Mouse (Mus musculus): Measurements from ENCODE around the gene Gm9803.

Gm9803 gene

GRCm38 (mm10) chr10:43523931-43524330 lies at the start of gene Gm9803:
Gm9803 (plus strand) TSS chr10:43524084.
- CTCF ChIA-PET, result interaction anchor here (0.6 to 0.7 kb wide), 2 partner anchors 618 to 1705 kb away, joined by 4 to 12 read pairs; no protein-coding TSS in a partner anchor

DNA sequence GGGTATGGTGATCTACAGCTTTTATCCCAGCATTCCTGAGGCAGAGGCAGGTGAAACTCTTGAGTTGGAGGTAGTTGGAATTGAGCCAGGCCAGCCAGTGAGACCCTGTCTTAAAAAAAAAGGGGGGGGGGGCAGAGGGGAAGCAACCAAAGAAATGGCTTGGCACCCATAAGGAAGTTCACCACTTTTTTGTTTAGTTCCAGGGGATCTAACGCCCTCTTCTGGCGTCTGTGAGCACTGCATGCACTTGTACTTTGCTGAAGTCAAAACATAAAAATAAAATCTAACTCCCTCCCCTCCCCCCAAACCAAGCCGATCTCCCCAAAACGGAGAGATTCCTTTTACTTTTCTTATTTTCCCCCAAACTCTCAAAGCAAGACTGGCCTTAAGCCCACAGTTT lies 48.5 kb upstream of the Gm9803 start:
- CTCF ChIA-PET, result interaction anchor here (0.6 kb wide), 2 partner anchors 35 to 95 kb away, joined by 3 to 10 read pairs; no protein-coding TSS in a partner anchor

DNA sequence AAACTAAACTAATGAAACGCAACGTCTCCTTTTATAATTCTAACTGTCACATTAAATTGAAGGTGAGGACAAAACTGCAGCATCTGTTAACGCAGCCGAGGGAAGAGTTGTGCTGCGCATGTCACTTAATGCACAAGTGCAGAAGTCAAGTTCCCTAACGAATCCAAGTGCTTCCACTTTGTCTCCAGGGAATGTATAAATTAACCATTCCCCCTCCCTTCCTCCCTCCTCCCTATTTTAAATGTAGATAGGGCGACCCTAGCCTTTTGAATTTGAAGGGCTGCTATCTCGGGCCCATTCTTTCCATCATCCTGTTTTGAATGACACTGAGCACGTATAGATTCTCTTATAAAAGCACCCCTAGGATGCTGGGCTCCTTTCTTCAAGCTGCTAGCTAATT lies 46.4 kb upstream of the Gm9803 start:
- CTCF ChIA-PET, result interaction anchor here (0.5 kb wide), 2 partner anchors 58 to 542 kb away, joined by 3 to 4 read pairs; no protein-coding TSS in a partner anchor

DNA sequence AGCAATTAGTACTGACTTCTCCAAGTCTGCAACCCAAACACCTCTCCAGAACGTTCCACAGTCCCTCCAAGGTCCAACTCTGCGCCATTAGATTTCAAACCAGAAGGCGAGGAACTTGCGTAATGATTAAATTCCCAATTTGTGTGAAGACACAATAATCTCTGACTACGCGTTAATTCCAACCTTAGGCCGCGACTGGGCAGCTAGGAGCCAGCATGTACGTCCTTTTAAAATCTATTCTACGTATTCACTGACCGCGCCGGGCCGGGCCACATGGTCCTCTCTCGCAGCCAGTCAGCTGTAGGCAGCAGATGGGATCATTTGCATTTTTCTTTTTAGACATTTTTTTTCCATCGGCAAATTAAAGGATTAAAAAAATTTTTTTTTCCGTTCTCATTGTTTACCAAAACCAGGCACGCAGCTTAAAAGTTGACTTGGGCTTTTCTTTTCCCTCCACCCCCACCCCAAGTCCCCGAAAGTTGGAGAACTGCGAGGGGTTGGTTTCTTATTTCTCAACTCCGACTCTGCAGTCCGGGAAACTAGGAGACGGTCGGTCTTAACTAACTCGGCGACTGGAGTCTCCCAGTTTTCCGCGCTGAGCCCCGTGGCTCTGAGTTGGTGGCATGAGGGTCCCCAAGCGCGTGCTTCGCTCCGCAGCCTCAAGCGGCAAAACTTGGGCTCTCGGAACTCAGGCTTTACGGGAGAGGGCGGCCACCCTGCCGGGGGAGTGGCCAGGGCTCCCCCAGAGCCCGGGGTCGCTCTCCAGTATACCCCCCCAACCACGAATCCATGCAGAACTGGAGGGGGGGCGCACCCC lies 45.8 kb upstream of the Gm9803 start:
- CTCF ChIA-PET, result interaction anchor here (0.5 to 0.7 kb wide), 2 partner anchors 58 to 62 kb away, joined by 3 to 4 read pairs; no protein-coding TSS in a partner anchor

DNA sequence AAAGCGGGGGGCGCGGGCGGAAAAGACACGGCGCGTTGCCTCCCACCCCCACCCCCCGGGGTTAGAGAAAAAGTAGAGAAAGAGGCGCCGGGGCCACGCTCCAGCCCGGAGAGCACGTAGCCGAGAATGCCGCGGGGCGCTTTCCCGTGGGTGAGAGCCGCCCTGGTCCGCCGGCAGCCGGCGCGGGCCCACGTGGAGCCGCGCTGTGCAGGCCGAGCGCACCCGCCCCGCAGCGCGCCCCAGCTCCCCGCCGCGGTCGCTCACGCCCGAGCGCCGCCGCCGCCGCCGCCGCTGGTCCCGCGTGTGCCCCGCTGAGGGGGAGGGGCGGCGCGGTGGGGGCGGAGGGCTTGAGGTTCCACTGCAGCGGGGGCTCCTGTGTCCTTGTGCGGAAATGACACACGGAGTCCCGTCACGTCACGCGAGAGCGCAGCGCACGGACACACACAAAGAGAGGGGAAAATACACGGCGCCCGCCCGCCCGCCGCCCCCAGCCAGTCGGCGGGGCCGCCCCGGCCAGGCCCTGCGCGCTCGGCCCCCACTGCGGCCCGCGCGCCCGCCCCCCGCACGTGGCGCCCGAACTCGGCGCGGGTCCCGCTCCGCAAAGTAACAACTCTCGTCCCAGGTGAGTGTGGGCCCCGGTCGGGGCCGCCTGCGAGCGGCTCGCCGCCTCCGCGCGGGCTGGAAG lies 45.0 kb upstream of the Gm9803 start, which contains the start of gene Bend3:
Bend3 (plus strand) TSS at position 81 of the 685 bp plus-strand sequence.
- CTCF ChIA-PET, result no interaction called here

GRCm38 (mm10) chr10:43479436-43480157 lies 44.3 kb upstream of the Gm9803 start:
- CTCF ChIA-PET, result no interaction called here

DNA sequence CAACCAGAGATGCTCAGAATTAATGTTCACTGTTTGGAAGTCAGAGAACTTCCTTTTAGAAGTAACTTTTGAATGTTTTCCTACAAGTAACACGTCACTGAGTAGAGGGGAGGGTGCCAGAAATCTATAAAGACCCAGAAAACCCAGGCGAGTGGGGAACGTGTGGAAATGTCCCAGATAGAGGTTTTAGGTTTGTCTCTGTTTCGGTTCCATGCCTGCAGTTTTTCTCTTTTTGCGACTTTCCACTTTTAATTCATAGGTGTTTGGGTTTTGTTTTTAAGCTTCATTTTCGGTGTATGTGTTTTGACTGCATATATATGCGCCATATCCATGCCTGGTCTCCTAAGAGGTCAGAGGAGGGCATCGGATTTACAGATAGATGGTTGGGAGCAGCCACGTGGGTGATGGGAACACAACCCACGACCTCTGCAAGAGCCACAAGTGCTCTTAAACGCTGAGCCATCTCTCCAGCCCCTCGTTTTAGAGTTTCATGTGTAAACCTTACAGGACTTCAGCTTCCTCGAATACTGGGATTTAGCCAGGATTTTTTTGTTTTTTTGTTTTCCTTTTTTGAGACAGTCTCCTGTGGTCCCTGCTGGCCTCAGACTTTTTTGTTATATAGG lies 43.5 kb upstream of the Gm9803 start:
- CTCF ChIA-PET, result no interaction called here

DNA sequence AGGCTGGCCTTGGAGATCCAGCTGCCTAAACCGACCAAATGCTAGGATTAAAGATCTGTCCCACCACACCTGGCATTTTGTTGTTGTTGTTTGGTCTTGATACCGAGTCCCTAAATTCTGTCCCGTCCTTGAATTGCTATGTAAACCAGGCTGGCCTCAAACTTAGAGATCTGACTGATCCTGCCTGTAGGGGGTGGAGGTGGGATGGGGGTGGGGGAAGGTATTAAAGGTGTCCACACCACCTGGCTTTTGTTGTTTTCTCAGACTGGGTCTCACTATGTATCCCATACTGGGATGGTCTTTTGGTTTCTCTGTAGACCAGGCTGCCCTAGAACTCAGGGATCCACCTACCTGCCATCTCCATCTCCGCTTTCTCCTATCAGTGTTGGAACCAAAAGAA lies 42.7 kb upstream of the Gm9803 start:
- CTCF ChIA-PET, result no interaction called here

DNA sequence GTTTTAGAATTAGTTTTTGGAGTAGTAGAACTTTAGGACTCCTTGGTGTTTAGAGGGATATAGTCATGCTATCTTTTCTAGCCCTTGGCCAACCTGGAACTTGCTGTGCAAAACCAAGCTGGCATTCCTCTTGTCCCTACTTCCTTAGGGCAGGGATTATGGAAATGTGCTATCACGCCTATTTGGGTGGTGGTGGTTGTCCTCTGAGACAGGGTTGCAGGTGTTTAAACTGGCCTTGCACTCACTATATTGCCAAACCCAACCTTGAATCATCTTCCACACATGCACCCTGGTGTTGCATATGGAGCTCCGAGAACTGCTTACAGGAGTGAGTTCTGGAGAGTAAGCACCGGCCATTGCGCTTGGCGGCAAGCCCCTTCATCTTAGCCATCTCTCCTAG lies 41.9 kb upstream of the Gm9803 start:
- CTCF ChIA-PET, result no interaction called here

DNA sequence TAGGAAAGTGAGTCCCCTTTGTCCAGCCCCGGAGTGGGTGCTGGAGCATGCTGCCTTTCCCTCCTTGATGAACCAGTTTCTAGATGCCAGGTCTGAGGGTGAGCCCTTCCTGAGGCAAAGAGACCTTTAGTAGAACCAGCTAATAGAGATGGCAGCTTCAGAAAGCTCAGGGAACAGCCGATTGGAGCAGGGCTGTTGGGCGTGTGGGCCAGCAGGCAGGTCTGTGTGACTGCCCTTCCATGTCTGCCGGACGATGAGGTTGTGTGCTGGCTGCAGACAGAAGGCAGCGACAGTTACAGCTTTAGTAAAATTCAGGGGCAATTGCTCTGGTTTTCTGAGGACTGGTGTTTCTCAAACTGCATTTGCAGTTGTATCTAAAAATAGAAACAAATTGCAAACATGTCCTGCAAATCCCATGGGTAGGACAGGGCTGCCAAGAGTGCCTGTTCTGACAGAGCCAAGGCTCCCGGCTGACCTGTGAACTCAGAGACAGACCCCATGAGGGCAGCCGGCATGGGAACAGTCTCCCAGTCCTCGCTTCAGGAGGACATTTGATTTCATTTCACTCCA lies 40.4 kb upstream of the Gm9803 start:
- CTCF ChIA-PET, result no interaction called here

- CTCF ChIA-PET, result no interaction called here
These were observed 38.1 kb upstream of the Gm9803 start for GRCm38 (mm10) chr10:43485751-43486268.

DNA sequence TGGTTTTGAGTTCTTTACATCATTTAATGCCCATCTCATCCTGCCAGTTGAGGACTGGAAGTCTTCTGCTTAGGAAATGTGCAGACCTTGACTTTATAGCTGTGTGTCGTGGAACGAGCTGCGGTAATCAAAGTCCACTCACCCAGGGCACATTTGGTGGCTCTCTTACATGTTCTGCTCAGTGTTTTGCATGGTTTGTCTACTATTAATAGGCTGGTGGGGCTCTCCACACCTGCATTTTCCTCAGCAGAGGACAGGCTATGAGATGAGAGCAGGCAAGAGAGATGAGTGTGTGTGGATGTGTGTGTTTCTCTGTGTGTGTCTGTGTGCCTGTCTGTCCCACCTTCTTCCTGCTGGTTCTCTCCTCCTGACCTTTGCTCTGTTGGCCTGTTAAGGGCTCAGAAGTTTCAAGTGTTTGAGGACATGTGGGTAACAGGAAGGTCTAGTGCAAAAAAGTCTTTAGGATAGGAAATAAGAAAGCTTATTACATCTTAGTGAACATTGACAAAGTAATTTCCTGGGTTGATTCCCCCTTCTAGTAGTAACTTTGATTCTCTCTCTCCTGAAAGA lies 36.4 kb upstream of the Gm9803 start:
- CTCF ChIA-PET, result no interaction called here

GRCm38 (mm10) chr10:43488258-43488657 lies 35.6 kb upstream of the Gm9803 start:
- CTCF ChIA-PET, result no interaction called here

GRCm38 (mm10) chr10:43489139-43489538 lies 34.7 kb upstream of the Gm9803 start:
- CTCF ChIA-PET, result interaction anchor here (0.6 kb wide), 1 partner anchor 118 kb away, joined by 5 read pairs; no protein-coding TSS in a partner anchor

- CTCF ChIA-PET, result interaction anchor here (0.6 kb wide), 1 partner anchor 118 kb away, joined by 5 read pairs; no protein-coding TSS in a partner anchor
These were observed 34.3 kb upstream of the Gm9803 start for GRCm38 (mm10) chr10:43489550-43489949.

DNA sequence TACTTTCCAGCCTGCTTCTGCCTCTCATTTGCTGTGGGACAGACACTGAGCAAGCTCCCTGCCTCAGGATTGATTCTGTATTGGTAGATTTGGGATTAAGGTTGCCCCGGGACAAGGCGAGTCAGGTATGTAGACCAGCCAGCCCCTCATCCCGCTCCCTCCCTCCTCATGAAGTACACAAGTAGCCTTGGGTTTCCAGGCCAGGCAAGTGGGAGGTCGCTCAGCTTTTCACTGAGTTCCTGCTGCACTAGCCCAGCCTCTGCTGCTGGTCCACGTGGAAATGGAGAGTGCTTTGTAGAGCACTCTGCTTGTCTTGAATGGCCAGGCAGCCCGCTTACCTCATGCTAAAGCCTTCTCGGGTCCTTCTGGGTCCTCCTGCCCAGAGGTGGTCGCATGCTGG lies 33.9 kb upstream of the Gm9803 start:
- CTCF ChIA-PET, result no interaction called here

- CTCF ChIA-PET, result no interaction called here
These were observed 33.0 kb upstream of the Gm9803 start for GRCm38 (mm10) chr10:43490846-43491245.

- CTCF ChIA-PET, result no interaction called here
These were observed 21.3 kb upstream of the Gm9803 start for GRCm38 (mm10) chr10:43502599-43502998.

DNA sequence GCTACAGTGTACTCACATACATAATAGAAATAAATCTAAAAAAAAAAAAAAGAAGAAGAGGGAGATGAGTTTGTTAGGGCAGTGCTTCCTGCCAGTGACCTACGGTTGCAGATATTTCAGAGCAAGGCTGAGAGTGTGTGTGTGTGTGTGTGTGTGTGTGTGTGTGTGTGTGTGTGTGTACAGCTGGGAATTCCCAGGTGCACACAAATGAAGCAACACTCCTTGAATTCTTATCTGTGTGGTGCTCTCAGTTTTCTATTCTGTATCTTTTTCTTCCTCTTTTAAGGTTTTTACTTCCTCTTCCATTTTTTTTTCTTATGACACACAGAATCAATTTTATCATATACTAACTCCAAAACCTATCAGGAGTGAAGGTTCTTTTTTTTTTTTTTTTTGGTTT lies 19.6 kb upstream of the Gm9803 start:
- CTCF ChIA-PET, result interaction anchor here (0.6 kb wide), 1 partner anchor 87 kb away, joined by 11 read pairs; no protein-coding TSS in a partner anchor

DNA sequence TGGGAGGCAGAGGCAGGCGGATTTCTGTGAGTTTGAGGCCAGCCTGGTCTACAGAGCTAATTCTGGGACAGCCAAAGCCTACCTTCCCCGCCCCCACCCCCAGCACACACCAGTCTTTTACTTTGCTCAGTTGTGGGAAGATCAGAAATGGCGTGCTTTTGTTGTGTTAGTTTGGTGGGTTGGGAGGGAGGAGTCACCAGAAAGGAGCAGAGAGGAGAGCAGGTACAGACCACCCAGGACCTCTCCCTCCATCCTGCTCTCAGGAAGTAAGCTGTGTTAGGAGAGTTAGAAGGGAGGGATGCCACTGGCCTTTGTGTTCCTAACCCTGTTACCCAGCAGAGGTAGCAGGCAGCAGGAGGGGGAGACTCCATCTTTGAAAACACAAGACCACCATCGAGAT lies 16.8 kb upstream of the Gm9803 start:
- CTCF ChIA-PET, result no interaction called here

DNA sequence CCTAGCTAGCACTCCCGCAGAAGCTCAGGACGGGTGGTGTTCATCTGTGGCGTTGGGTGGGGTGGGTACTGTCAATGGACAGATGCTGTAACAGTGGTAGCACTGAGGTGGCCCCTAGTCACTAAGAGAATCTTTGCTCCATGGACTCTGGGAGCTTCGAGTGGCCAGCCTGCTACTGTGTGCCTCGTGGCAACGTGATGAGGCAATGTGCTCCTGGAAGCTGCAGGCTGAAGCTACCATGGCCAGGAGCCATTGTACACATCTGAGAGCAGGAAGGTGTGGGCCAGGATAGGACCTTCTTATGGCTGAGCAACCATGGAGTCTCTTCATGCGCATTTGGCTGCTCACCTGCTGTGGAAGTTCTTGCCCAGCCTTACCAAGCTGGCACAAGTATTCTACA lies 14.7 kb upstream of the Gm9803 start:
- CTCF ChIA-PET, result no interaction called here

Data from spleen, embryonic (tissue).